Mouse (Mus musculus) kidney, embryonic 15.5 days (tissue): ENCODE measurements at regions not wholly inside any gene's neighbourhood (a gene's known extent, or its start where the extent isn't known, plus 50 kb on each side); places are given as distances from the start of the nearest gene placed in this dataset.

ENCODE experiments used
- ATAC-seq: fragments of 200-750 bp; cut with Nextera tagmentation; replicated peaks from 2 replicates; pipeline ENCODE4 v1.8.0; 2017; ENCODE audit warnings: moderate TSS enrichment; ENCODE audit not compliant: low FRiP score
- H3K27ac ChIP-seq: fragments of 300-500 bp; sonication (generic); 2 replicates; pipeline ENCODE4 v1.5.1; 2015; ENCODE audit warnings: mild to moderate bottlenecking, inconsistent platforms
- H3K27me3 ChIP-seq: fragments of 300-500 bp; sonication (generic); 2 replicates; pipeline ENCODE4 v1.6.1; 2015; ENCODE audit warnings: inconsistent platforms
- H3K36me3 ChIP-seq: fragments of 300-500 bp; sonication (generic); 2 replicates; pipeline ENCODE4 v1.6.1; 2015; ENCODE audit warnings: inconsistent platforms
- H3K4me1 ChIP-seq: fragments of 300-500 bp; sonication (generic); 2 replicates; pipeline ENCODE4 v1.6.1; 2015; ENCODE audit warnings: inconsistent platforms
- H3K4me2 ChIP-seq: fragments of 300-500 bp; sonication (generic); 2 replicates; pipeline ENCODE4 v1.6.1; 2015; ENCODE audit warnings: moderate library complexity, mild to moderate bottlenecking, inconsistent platforms
- H3K4me3 ChIP-seq: fragments of 300-500 bp; sonication (generic); replicated peaks from 2 replicates; pipeline ENCODE4 v1.5.1; 2015; ENCODE audit warnings: mild to moderate bottlenecking, inconsistent platforms
- H3K9ac ChIP-seq: fragments of 300-500 bp; sonication (generic); 2 replicates; pipeline ENCODE4 v1.6.1; 2015; ENCODE audit warnings: mild to moderate bottlenecking, inconsistent platforms
- H3K9me3 ChIP-seq: fragments of 300-500 bp; sonication (generic); replicated peaks from 2 replicates; pipeline ENCODE4 v1.6.1; 2016; ENCODE audit warnings: inconsistent platforms
- WGBS: fragments of 180-500 bp; shearing (Covaris S2); methylation state at CpG from one replicate; pipeline ENCODE4 v1.1.7; 2015; ENCODE audit warnings: mixed read lengths; 5-methylcytosine and 5-hydroxymethylcytosine counted together

GRCm38 (mm10) chr12:29232492-29233447 lies 295.4 kb upstream of the Myt1l start:
- H3K36me3 ChIP-seq, result no peaks in the 10 kb centered on the region
- 23% methylated on average over 16 of the region's 16 CpGs for WGBS
- H3K9me3 ChIP-seq, result no peaks in the 10 kb centered on the region
- no peak overlapping the region for H3K9ac ChIP-seq
- peaks cover 9% of the 10 kb centered on the region for H3K4me1 ChIP-seq
- H3K4me3 ChIP-seq, result no peak overlapping the region
- H3K27me3 ChIP-seq, result no peaks in the 10 kb centered on the region
- no peak overlapping the region for H3K27ac ChIP-seq
- H3K4me2 ChIP-seq, result peak overlapping the region; percentile 28; the same call in 1 of the 2 replicates
- ATAC-seq, result no peak

GRCm38 (mm10) chr12:29236496-29236895 lies 291.7 kb upstream of the Myt1l start:
- Histone ChIP-seq H3K4me2 (no peak overlapping the region), H3K36me3 (no peaks in the 10 kb centered on the region), H3K27me3 (no peaks in the 10 kb centered on the region), H3K4me3 (no peak overlapping the region), H3K9me3 (no peaks in the 10 kb centered on the region), H3K27ac (no peak overlapping the region), H3K9ac (no peak overlapping the region), H3K4me1 (peaks cover 24% of the 10 kb centered on the region)
- ATAC-seq, result no peak
- 86% methylated on average over 2 of the region's 2 CpGs for WGBS

- WGBS, result 43% methylated on average over 5 of the region's 5 CpGs
- H3K4me3 ChIP-seq, result no peak overlapping the region
- H3K9ac ChIP-seq, result no peak overlapping the region
- peaks cover 23% of the 10 kb centered on the region for H3K4me1 ChIP-seq
- H3K27ac ChIP-seq, result no peak overlapping the region
- H3K4me2 ChIP-seq, result no peak overlapping the region
- H3K9me3 ChIP-seq, result no peaks in the 10 kb centered on the region
- H3K27me3 ChIP-seq, result no peaks in the 10 kb centered on the region
- no peak for ATAC-seq
- no peaks in the 10 kb centered on the region for H3K36me3 ChIP-seq
These were observed 290.7 kb upstream of the Myt1l start for GRCm38 (mm10) chr12:29237516-29237915.

- Histone ChIP-seq H3K27me3 (no peaks in the 10 kb centered on the region), H3K4me2 (no peak overlapping the region), H3K4me1 (peaks cover 18% of the 10 kb centered on the region), H3K36me3 (no peaks in the 10 kb centered on the region), H3K4me3 (no peak overlapping the region), H3K9me3 (no peaks in the 10 kb centered on the region), H3K27ac (no peak overlapping the region), H3K9ac (no peak overlapping the region)
- WGBS, result 74% methylated on average over 3 of the region's 3 CpGs
- peak; percentile 48; the same call in 1 of the 2 replicates for ATAC-seq
These were observed 288.7 kb upstream of the Myt1l start for GRCm38 (mm10) chr12:29239482-29239881.

- Histone ChIP-seq H3K27me3 (no peaks in the 10 kb centered on the region), H3K4me1 (peaks cover 18% of the 10 kb centered on the region), H3K9ac (no peak overlapping the region), H3K27ac (no peak overlapping the region), H3K36me3 (no peaks in the 10 kb centered on the region), H3K4me3 (no peak overlapping the region), H3K9me3 (no peaks in the 10 kb centered on the region), H3K4me2 (no peak overlapping the region)
- 40% methylated on average over 5 of the region's 5 CpGs for WGBS
- no peak for ATAC-seq
These were observed 288.2 kb upstream of the Myt1l start for GRCm38 (mm10) chr12:29239975-29240374.

- no peaks in the 10 kb centered on the region for H3K36me3 ChIP-seq
- no peak overlapping the region for H3K4me3 ChIP-seq
- ATAC-seq, result no peak
- no peak overlapping the region for H3K9ac ChIP-seq
- no peaks in the 10 kb centered on the region for H3K27me3 ChIP-seq
- WGBS, result 75% methylated on average over 5 of the region's 5 CpGs
- no peaks in the 10 kb centered on the region for H3K9me3 ChIP-seq
- peaks cover 17% of the 10 kb centered on the region for H3K4me1 ChIP-seq
- no peak overlapping the region for H3K4me2 ChIP-seq
- H3K27ac ChIP-seq, result no peak overlapping the region
These were observed 285.1 kb upstream of the Myt1l start for GRCm38 (mm10) chr12:29243087-29243486.

GRCm38 (mm10) chr12:29246041-29246440 lies 282.1 kb upstream of the Myt1l start:
- WGBS, result 38% methylated on average over 3 of the region's 3 CpGs
- H3K9ac ChIP-seq, result no peak overlapping the region

GRCm38 (mm10) chr12:29247356-29247755 lies 280.8 kb upstream of the Myt1l start:
- no peak for ATAC-seq
- 0 out of 2 replicates have a peak, but pooled peaks cover 3% of the 10 kb centered on the region for H3K4me1 ChIP-seq
- H3K4me2 ChIP-seq, result no peak overlapping the region
- 63% methylated on average over 5 of the region's 5 CpGs for WGBS
- H3K27me3 ChIP-seq, result no peaks in the 10 kb centered on the region
- no peaks in the 10 kb centered on the region for H3K9me3 ChIP-seq
- H3K27ac ChIP-seq, result no peak overlapping the region
- no peaks in the 10 kb centered on the region for H3K36me3 ChIP-seq
- H3K4me3 ChIP-seq, result no peak overlapping the region
- H3K9ac ChIP-seq, result no peak overlapping the region

More at GRCm38 (mm10) chr12:29246041-29246440, 282.1 kb upstream of the Myt1l start:
- no peak for ATAC-seq
- Histone ChIP-seq H3K4me1 (0 out of 2 replicates have a peak, but pooled peaks cover 3% of the 10 kb centered on the region), H3K36me3 (no peaks in the 10 kb centered on the region), H3K27ac (no peak overlapping the region), H3K4me3 (no peak overlapping the region), H3K9me3 (no peaks in the 10 kb centered on the region), H3K27me3 (no peaks in the 10 kb centered on the region), H3K4me2 (no peak overlapping the region)

- Histone ChIP-seq H3K27ac (no peak overlapping the region), H3K36me3 (no peaks in the 10 kb centered on the region), H3K4me1 (0 out of 2 replicates have a peak, but pooled peaks cover 3% of the 10 kb centered on the region), H3K4me2 (no peak overlapping the region), H3K4me3 (no peak overlapping the region), H3K9ac (no peak overlapping the region), H3K9me3 (no peaks in the 10 kb centered on the region), H3K27me3 (no peaks in the 10 kb centered on the region)
- ATAC-seq, result no peak
- WGBS, result 87% methylated on average over 10 of the region's 10 CpGs
These were observed 279.7 kb upstream of the Myt1l start for GRCm38 (mm10) chr12:29248459-29248858.

- no peaks in the 10 kb centered on the region for H3K27me3 ChIP-seq
- no peak overlapping the region for H3K9ac ChIP-seq
- no peaks in the 10 kb centered on the region for H3K36me3 ChIP-seq
- WGBS, result 85% methylated on average over 4 of the region's 4 CpGs
- H3K9me3 ChIP-seq, result no peaks in the 10 kb centered on the region
- ATAC-seq, result no peak
- H3K4me2 ChIP-seq, result no peak overlapping the region
- no peak overlapping the region for H3K27ac ChIP-seq
- no peak overlapping the region for H3K4me3 ChIP-seq
- H3K4me1 ChIP-seq, result peaks cover 14% of the 10 kb centered on the region; the same call in 1 of the 2 replicates
These were observed 272.1 kb upstream of the Myt1l start for GRCm38 (mm10) chr12:29256103-29256502.

- Histone ChIP-seq H3K4me1 (peaks cover 14% of the 10 kb centered on the region; the same call in 1 of the 2 replicates), H3K27ac (no peak overlapping the region), H3K9me3 (no peaks in the 10 kb centered on the region), H3K27me3 (no peaks in the 10 kb centered on the region), H3K4me3 (no peak overlapping the region), H3K9ac (no peak overlapping the region), H3K36me3 (no peaks in the 10 kb centered on the region), H3K4me2 (no peak overlapping the region)
- no peak for ATAC-seq
- 22% methylated on average over 7 of the region's 7 CpGs for WGBS
These were observed 271.0 kb upstream of the Myt1l start for GRCm38 (mm10) chr12:29257011-29257734.
